Mouse (Mus musculus) forebrain, embryonic 10.5 days (tissue): ENCODE measurements around the gene Coq10a. TPM values are rescaled to one million over a fixed set of nuclear protein-coding genes. Genes with fewer than 3 reads are reported as not detected.

Experiments
- DNase-seq: peaks from one replicate; pipeline ENCODE4 v3.0.0-alpha.2; 2017; ENCODE audit warnings: low spot score; ENCODE audit errors: extremely low spot score
- H3K27ac ChIP-seq: fragments of 300-500 bp; sonication (generic); 2 replicates; pipeline ENCODE4 v1.5.1; 2016; ENCODE audit warnings: mild to moderate bottlenecking
- H3K27me3 ChIP-seq: fragments of 300-500 bp; sonication (generic); 2 replicates; pipeline ENCODE4 v1.6.1; 2016; ENCODE audit warnings: mild to moderate bottlenecking; ENCODE audit not compliant: poor library complexity, severe bottlenecking
- H3K36me3 ChIP-seq: fragments of 300-500 bp; sonication (generic); replicated peaks from 2 replicates; pipeline ENCODE4 v1.6.1; 2016; ENCODE audit warnings: mild to moderate bottlenecking, moderate library complexity
- H3K4me1 ChIP-seq: fragments of 300-500 bp; sonication (generic); 2 replicates; pipeline ENCODE4 v1.6.1; 2016
- H3K4me3 ChIP-seq: fragments of 300-500 bp; sonication (generic); 2 replicates; pipeline ENCODE4 v1.5.1; 2016; ENCODE audit warnings: mild to moderate bottlenecking, moderate library complexity
- H3K9me3 ChIP-seq: fragments of 300-500 bp; sonication (generic); 2 replicates; pipeline ENCODE4 v1.6.1; 2016; ENCODE audit warnings: mild to moderate bottlenecking, moderate library complexity
- WGBS: fragments of 180-500 bp; shearing (Covaris S2); methylation state at CpG from one replicate; pipeline ENCODE4 v1.1.7; 2016; 5-methylcytosine and 5-hydroxymethylcytosine counted together
- polyA plus RNA-seq: library from polyadenylated mRNA; unstranded; fragments of >200 nt; fragmentation: Nextera tagmentation; extraction: Ambion mirVana; gene quantifications from 2 replicates; pipeline ENCODE4 v1.2.1, GENCODE M21; 2016

Coq10a gene
- 9.2 and 10.1 TPM in 2 replicates for polyA plus RNA-seq

- DNase-seq, result peak; percentile 91
- no peaks in the 10 kb centered on the region for H3K9me3 ChIP-seq
- peaks cover 27% of the 10 kb centered on the region for H3K36me3 ChIP-seq
- H3K27ac ChIP-seq, result peak within 1 kb of the TSS; percentile 88
- H3K4me1 ChIP-seq, result peaks cover 21% of the 10 kb centered on the region
- WGBS, result under 1% methylated on average over 83 of the region's 87 CpGs
- peak within 1 kb of the TSS; percentile 75 for H3K4me3 ChIP-seq
- H3K27me3 ChIP-seq, result no peaks in the 10 kb centered on the region
Measured at GRCm38 (mm10) chr10:128368402-128369217, at the start of gene Coq10a. Coq10a (minus strand) TSS chr10:128368997.

- H3K27ac ChIP-seq, result no peak overlapping the region
- H3K27me3 ChIP-seq, result no peaks in the 10 kb centered on the region
- DNase-seq, result no peak
- H3K4me3 ChIP-seq, result no peak overlapping the region
- H3K9me3 ChIP-seq, result no peaks in the 10 kb centered on the region
- H3K36me3 ChIP-seq, result peaks cover 67% of the 10 kb centered on the region
- peaks cover 42% of the 10 kb centered on the region for H3K4me1 ChIP-seq
- WGBS, result 90% methylated on average over 5 of the region's 5 CpGs
Measured at GRCm38 (mm10) chr10:128414848-128415247, 46.1 kb upstream of the Coq10a start.

- no peaks in the 10 kb centered on the region for H3K27me3 ChIP-seq
- no peak for DNase-seq
- H3K4me3 ChIP-seq, result peak overlapping the region; percentile 99
- no peaks in the 10 kb centered on the region for H3K9me3 ChIP-seq
- 59% methylated on average over 1 of the region's 1 CpGs for WGBS
- H3K4me1 ChIP-seq, result peaks cover 51% of the 10 kb centered on the region
- peaks cover 53% of the 10 kb centered on the region for H3K36me3 ChIP-seq
- no peak overlapping the region for H3K27ac ChIP-seq
Measured at GRCm38 (mm10) chr10:128413076-128413475, 44.3 kb upstream of the Coq10a start.

- Histone ChIP-seq H3K4me1 (peaks cover 55% of the 10 kb centered on the region), H3K36me3 (peaks cover 53% of the 10 kb centered on the region), H3K9me3 (no peaks in the 10 kb centered on the region), H3K4me3 (peak overlapping the region; percentile 99), H3K27me3 (no peaks in the 10 kb centered on the region), H3K27ac (peak overlapping the region; percentile 96)
- 77% methylated on average over 1 of the region's 1 CpGs for WGBS
- no peak for DNase-seq
Measured at GRCm38 (mm10) chr10:128412558-128412957, 43.8 kb upstream of the Coq10a start.

- peaks cover 55% of the 10 kb centered on the region for H3K4me1 ChIP-seq
- no peaks in the 10 kb centered on the region for H3K9me3 ChIP-seq
- H3K27me3 ChIP-seq, result no peaks in the 10 kb centered on the region
- H3K4me3 ChIP-seq, result peak overlapping the region; percentile 99
- 2% methylated on average over 14 of the region's 14 CpGs for WGBS
- DNase-seq, result no peak
- peaks cover 53% of the 10 kb centered on the region for H3K36me3 ChIP-seq
- peak overlapping the region; percentile 96 for H3K27ac ChIP-seq
Measured at GRCm38 (mm10) chr10:128412055-128412381, 43.2 kb upstream of the Coq10a start.

- Histone ChIP-seq H3K27ac (peak within 1 kb of the TSS; percentile 96), H3K36me3 (peaks cover 53% of the 10 kb centered on the region), H3K9me3 (no peaks in the 10 kb centered on the region), H3K4me3 (peak within 1 kb of the TSS; percentile 99), H3K4me1 (peaks cover 55% of the 10 kb centered on the region), H3K27me3 (no peaks in the 10 kb centered on the region)
- under 1% methylated on average over 50 of the region's 50 CpGs for WGBS
- peak; percentile 99 for DNase-seq
Measured at GRCm38 (mm10) chr10:128411211-128412054, 42.6 kb upstream of the Coq10a start, which contains the start of the genes Nabp2 and Rnf41. Nabp2 (minus strand) TSS chr10:128411492. Rnf41 (plus strand) TSS chr10:128411657.

- no peaks in the 10 kb centered on the region for H3K27me3 ChIP-seq
- peak overlapping the region; percentile 96 for H3K27ac ChIP-seq
- no peaks in the 10 kb centered on the region for H3K9me3 ChIP-seq
- peaks cover 53% of the 10 kb centered on the region for H3K36me3 ChIP-seq
- WGBS, result 19% methylated on average over 4 of the region's 4 CpGs
- no peak for DNase-seq
- H3K4me1 ChIP-seq, result peaks cover 55% of the 10 kb centered on the region
- H3K4me3 ChIP-seq, result peak overlapping the region; percentile 99
Measured at GRCm38 (mm10) chr10:128410560-128410845, 41.7 kb upstream of the Coq10a start.

GRCm38 (mm10) chr10:128409692-128410559 is 41.1 kb upstream of the Coq10a start:
- 6% methylated on average over 36 of the region's 36 CpGs for WGBS

GRCm38 (mm10) chr10:128408591-128409535 is 40.1 kb upstream of the Coq10a start:
- peak; percentile 59 for DNase-seq
- Histone ChIP-seq H3K9me3 (no peaks in the 10 kb centered on the region), H3K27me3 (no peaks in the 10 kb centered on the region), H3K4me3 (peak overlapping the region; percentile 99), H3K27ac (peak overlapping the region; percentile 96), H3K4me1 (peaks cover 52% of the 10 kb centered on the region), H3K36me3 (peaks cover 49% of the 10 kb centered on the region)
- 21% methylated on average over 35 of the region's 35 CpGs for WGBS

More at GRCm38 (mm10) chr10:128409692-128410559, 41.1 kb upstream of the Coq10a start:
- Histone ChIP-seq H3K27me3 (no peaks in the 10 kb centered on the region), H3K36me3 (peaks cover 53% of the 10 kb centered on the region), H3K27ac (peak overlapping the region; percentile 96), H3K4me3 (peak overlapping the region; percentile 99), H3K9me3 (no peaks in the 10 kb centered on the region), H3K4me1 (peaks cover 55% of the 10 kb centered on the region)
- DNase-seq, result peak; percentile 97

GRCm38 (mm10) chr10:128403931-128404330 is 35.1 kb upstream of the Coq10a start:
- no peak for DNase-seq
- H3K9me3 ChIP-seq, result no peaks in the 10 kb centered on the region
- no peaks in the 10 kb centered on the region for H3K27me3 ChIP-seq
- peaks cover 28% of the 10 kb centered on the region for H3K4me1 ChIP-seq
- H3K4me3 ChIP-seq, result no peak overlapping the region
- H3K36me3 ChIP-seq, result peaks cover 73% of the 10 kb centered on the region
- H3K27ac ChIP-seq, result no peak overlapping the region
- WGBS, result 91% methylated on average over 7 of the region's 7 CpGs

- H3K4me1 ChIP-seq, result peaks cover 30% of the 10 kb centered on the region
- no peaks in the 10 kb centered on the region for H3K9me3 ChIP-seq
- H3K36me3 ChIP-seq, result peaks cover 62% of the 10 kb centered on the region
- no peak overlapping the region for H3K27ac ChIP-seq
- H3K27me3 ChIP-seq, result no peaks in the 10 kb centered on the region
- DNase-seq, result no peak
- no peak overlapping the region for H3K4me3 ChIP-seq
- WGBS, result 84% methylated on average over 9 of the region's 9 CpGs
Measured at GRCm38 (mm10) chr10:128401638-128402037, 32.8 kb upstream of the Coq10a start.
